Mouse (Mus musculus) neural tube, embryonic 13.5 days (tissue): Measurements from ENCODE around the gene Odf3l2. TPM values are rescaled to one million over a fixed set of nuclear protein-coding genes. Genes with fewer than 3 reads are reported as not detected.

Source experiments
- ATAC-seq: fragments of 200-750 bp; cut with Nextera tagmentation; 2 replicates; pipeline ENCODE4 v1.8.0; 2017; ENCODE audit warnings: low read depth, mild to moderate bottlenecking, moderate TSS enrichment, moderate library complexity
- H3K27ac ChIP-seq: fragments of 300-500 bp; sonication (generic); replicated peaks from 2 replicates; pipeline ENCODE4 v1.5.1; 2015; ENCODE audit warnings: moderate library complexity, mild to moderate bottlenecking, inconsistent platforms
- H3K27me3 ChIP-seq: fragments of 300-500 bp; sonication (generic); 2 replicates; pipeline ENCODE4 v1.6.1; 2015; ENCODE audit warnings: mild to moderate bottlenecking, inconsistent platforms
- H3K36me3 ChIP-seq: fragments of 300-500 bp; sonication (generic); 2 replicates; pipeline ENCODE4 v1.6.1; 2015; ENCODE audit warnings: mild to moderate bottlenecking, inconsistent platforms
- H3K4me1 ChIP-seq: fragments of 300-500 bp; sonication (generic); replicated peaks from 2 replicates; pipeline ENCODE4 v1.6.1; 2015; ENCODE audit warnings: inconsistent platforms
- H3K4me2 ChIP-seq: fragments of 300-500 bp; sonication (generic); 2 replicates; pipeline ENCODE4 v1.6.1; 2015; ENCODE audit warnings: inconsistent platforms, mild to moderate bottlenecking, moderate library complexity
- H3K4me3 ChIP-seq: fragments of 300-500 bp; sonication (generic); 2 replicates; pipeline ENCODE4 v1.5.1; 2015; ENCODE audit warnings: mild to moderate bottlenecking, inconsistent platforms
- H3K9ac ChIP-seq: fragments of 300-500 bp; sonication (generic); 2 replicates; pipeline ENCODE4 v1.6.1; 2015; ENCODE audit warnings: moderate library complexity, mild to moderate bottlenecking, inconsistent platforms
- H3K9me3 ChIP-seq: fragments of 300-500 bp; sonication (generic); 2 replicates; pipeline ENCODE4 v1.6.1; 2016; ENCODE audit warnings: inconsistent platforms
- WGBS: fragments of 180-500 bp; shearing (Covaris S2); methylation state at CpG from one replicate; pipeline ENCODE4 v1.1.7; 2015; 5-methylcytosine and 5-hydroxymethylcytosine counted together
- polyA plus RNA-seq: library from polyadenylated mRNA; unstranded; fragments of >200 nt; fragmentation: Nextera tagmentation; extraction: Ambion mirVana; gene quantifications from 2 replicates; pipeline ENCODE4 v1.2.1, GENCODE M21; 2015

Odf3l2 gene
- polyA plus RNA-seq, 1 experiment from 2014 or later: not detected

DNA sequence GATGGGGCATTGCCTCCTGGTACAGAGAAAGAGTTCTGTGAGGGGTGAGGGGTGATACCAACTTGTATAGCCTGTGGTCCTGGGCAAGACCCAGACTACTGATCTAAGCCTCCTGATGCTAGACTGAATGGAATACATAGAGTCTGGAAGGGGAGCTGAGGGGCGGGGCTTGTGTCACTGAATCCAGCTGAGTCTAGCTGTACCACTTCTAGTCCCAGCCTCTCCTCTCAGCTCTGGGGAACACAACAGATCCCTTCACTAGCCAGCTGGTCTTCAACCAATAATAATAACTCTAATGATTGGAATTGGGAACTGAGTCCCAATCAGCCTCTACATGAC, 31.3 kb downstream of the Odf3l2 start:
- ATAC-seq: no peak; the same call in 1 of the 2 replicates
- H3K4me3 ChIP-seq: peak overlapping the region; percentile 58
- peaks cover 25% of the 10 kb centered on the region for H3K4me1 ChIP-seq
- H3K36me3 ChIP-seq: peaks cover 8% of the 10 kb centered on the region; the same call in 1 of the 2 replicates
- no peak overlapping the region for H3K9ac ChIP-seq
- WGBS: 63% methylated on average over 1 of the region's 1 CpGs
- H3K27me3 ChIP-seq: peaks cover 33% of the 10 kb centered on the region
- no peaks in the 10 kb centered on the region for H3K9me3 ChIP-seq
- no peak overlapping the region for H3K27ac ChIP-seq
- H3K4me2 ChIP-seq: peak overlapping the region; percentile 93

- 1% methylated on average over 58 of the region's 60 CpGs for WGBS
- peak within 1 kb of the TSS; percentile 93 for H3K4me2 ChIP-seq
- peak; percentile 91 for ATAC-seq
- peaks cover 4% of the 10 kb centered on the region; the same call in 1 of the 2 replicates for H3K36me3 ChIP-seq
- H3K27ac ChIP-seq: no peak within 1 kb of the TSS
- peaks cover 33% of the 10 kb centered on the region for H3K27me3 ChIP-seq
- peaks cover 25% of the 10 kb centered on the region for H3K4me1 ChIP-seq
- no peaks in the 10 kb centered on the region for H3K9me3 ChIP-seq
- H3K4me3 ChIP-seq: peak within 1 kb of the TSS; percentile 58
- peak within 1 kb of the TSS; percentile 75 for H3K9ac ChIP-seq
These were observed 31.8 kb downstream of the Odf3l2 start, which contains the start of gene C2cd4c for GRCm38 (mm10) chr10:79613578-79614304. Gene C2cd4c, minus strand, starts transcription at chr10:79614025.

GRCm38 (mm10) chr10:79612192-79613135, 33.1 kb downstream of the Odf3l2 start:
- Histone ChIP-seq H3K4me1 (peaks cover 25% of the 10 kb centered on the region), H3K9me3 (no peaks in the 10 kb centered on the region), H3K9ac (peak overlapping the region; percentile 57), H3K36me3 (no peaks in the 10 kb centered on the region), H3K4me3 (peak overlapping the region; percentile 58), H3K4me2 (peak overlapping the region; percentile 93), H3K27ac (no peak overlapping the region), H3K27me3 (peaks cover 33% of the 10 kb centered on the region)
- WGBS: 10% methylated on average over 51 of the region's 51 CpGs
- ATAC-seq: peak; percentile 25; the same call in 1 of the 2 replicates

GRCm38 (mm10) chr10:79611296-79611695, 34.2 kb downstream of the Odf3l2 start:
- Histone ChIP-seq H3K27ac (no peak overlapping the region), H3K27me3 (peaks cover 33% of the 10 kb centered on the region), H3K9me3 (no peaks in the 10 kb centered on the region), H3K4me1 (peaks cover 25% of the 10 kb centered on the region), H3K9ac (no peak overlapping the region), H3K4me3 (no peak overlapping the region), H3K36me3 (no peaks in the 10 kb centered on the region), H3K4me2 (no peak overlapping the region)
- ATAC-seq: no peak
- WGBS: 27% methylated on average over 5 of the region's 5 CpGs

DNA sequence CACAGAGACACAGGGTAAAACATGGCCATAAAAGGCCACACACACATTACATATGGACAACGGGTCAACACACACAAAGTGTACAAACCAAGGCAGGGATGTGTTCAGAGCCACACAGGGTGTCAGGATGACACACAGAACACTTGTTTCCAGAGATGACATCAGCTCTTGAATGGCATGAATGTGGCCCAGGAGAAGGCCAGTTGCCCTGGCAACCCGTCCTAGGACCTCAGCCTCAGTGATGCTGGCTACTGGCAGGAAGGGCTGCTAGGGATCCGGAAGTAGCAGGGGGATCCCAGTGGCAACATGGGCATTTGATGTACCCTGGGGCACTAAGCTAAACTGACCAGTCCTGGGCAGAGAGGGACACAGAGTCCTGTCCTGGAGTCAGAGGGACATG, 36.3 kb downstream of the Odf3l2 start:
- ATAC-seq: no peak
- no peak overlapping the region for H3K9ac ChIP-seq
- no peaks in the 10 kb centered on the region for H3K9me3 ChIP-seq
- no peak overlapping the region for H3K27ac ChIP-seq
- no peaks in the 10 kb centered on the region for H3K36me3 ChIP-seq
- peaks cover 25% of the 10 kb centered on the region for H3K4me1 ChIP-seq
- peaks cover 33% of the 10 kb centered on the region for H3K27me3 ChIP-seq
- 87% methylated on average over 3 of the region's 3 CpGs for WGBS
- H3K4me3 ChIP-seq: no peak overlapping the region
- H3K4me2 ChIP-seq: no peak overlapping the region

GRCm38 (mm10) chr10:79607892-79608291, 37.6 kb downstream of the Odf3l2 start:
- WGBS: 43% methylated on average over 2 of the region's 2 CpGs
- no peaks in the 10 kb centered on the region for H3K36me3 ChIP-seq
- peaks cover 24% of the 10 kb centered on the region for H3K27me3 ChIP-seq
- H3K4me2 ChIP-seq: no peak overlapping the region
- H3K4me3 ChIP-seq: no peak overlapping the region
- H3K27ac ChIP-seq: no peak overlapping the region
- H3K9me3 ChIP-seq: no peaks in the 10 kb centered on the region
- ATAC-seq: no peak
- H3K9ac ChIP-seq: no peak overlapping the region
- H3K4me1 ChIP-seq: peaks cover 13% of the 10 kb centered on the region

DNA sequence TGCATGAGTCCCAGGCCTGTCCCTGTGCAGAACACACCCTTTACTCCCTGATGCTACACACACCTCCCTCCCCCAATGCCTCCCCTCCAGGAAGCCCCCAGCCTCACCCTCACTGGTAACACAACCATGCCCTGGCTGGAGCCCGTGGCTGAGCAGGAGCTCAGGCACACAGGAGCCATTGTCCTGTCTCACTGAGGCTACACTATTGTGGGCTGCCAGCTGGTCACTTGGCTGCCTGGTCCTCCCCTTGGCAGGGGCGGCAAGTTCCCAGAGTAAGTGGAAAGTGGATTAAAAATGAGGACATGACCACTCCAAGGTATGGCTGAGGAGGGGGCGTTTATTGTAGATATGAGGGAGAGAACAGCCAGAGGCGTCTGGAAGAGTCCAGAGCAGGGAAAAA, 39.0 kb downstream of the Odf3l2 start:
- no peak overlapping the region for H3K4me3 ChIP-seq
- H3K4me1 ChIP-seq: no peaks in the 10 kb centered on the region
- no peak overlapping the region for H3K4me2 ChIP-seq
- H3K27me3 ChIP-seq: peaks cover 11% of the 10 kb centered on the region
- no peaks in the 10 kb centered on the region for H3K9me3 ChIP-seq
- ATAC-seq: no peak
- H3K27ac ChIP-seq: no peak overlapping the region
- no peak overlapping the region for H3K9ac ChIP-seq
- H3K36me3 ChIP-seq: no peaks in the 10 kb centered on the region
- 75% methylated on average over 4 of the region's 4 CpGs for WGBS

GRCm38 (mm10) chr10:79597936-79598230, 47.7 kb downstream of the Odf3l2 start:
- Histone ChIP-seq H3K9ac (no peak overlapping the region), H3K4me3 (no peak overlapping the region), H3K9me3 (no peaks in the 10 kb centered on the region), H3K4me2 (no peak overlapping the region), H3K36me3 (no peaks in the 10 kb centered on the region), H3K4me1 (no peaks in the 10 kb centered on the region), H3K27ac (no peak overlapping the region), H3K27me3 (peaks cover 15% of the 10 kb centered on the region)
- no peak for ATAC-seq
- WGBS: 70% methylated on average over 4 of the region's 4 CpGs

DNA sequence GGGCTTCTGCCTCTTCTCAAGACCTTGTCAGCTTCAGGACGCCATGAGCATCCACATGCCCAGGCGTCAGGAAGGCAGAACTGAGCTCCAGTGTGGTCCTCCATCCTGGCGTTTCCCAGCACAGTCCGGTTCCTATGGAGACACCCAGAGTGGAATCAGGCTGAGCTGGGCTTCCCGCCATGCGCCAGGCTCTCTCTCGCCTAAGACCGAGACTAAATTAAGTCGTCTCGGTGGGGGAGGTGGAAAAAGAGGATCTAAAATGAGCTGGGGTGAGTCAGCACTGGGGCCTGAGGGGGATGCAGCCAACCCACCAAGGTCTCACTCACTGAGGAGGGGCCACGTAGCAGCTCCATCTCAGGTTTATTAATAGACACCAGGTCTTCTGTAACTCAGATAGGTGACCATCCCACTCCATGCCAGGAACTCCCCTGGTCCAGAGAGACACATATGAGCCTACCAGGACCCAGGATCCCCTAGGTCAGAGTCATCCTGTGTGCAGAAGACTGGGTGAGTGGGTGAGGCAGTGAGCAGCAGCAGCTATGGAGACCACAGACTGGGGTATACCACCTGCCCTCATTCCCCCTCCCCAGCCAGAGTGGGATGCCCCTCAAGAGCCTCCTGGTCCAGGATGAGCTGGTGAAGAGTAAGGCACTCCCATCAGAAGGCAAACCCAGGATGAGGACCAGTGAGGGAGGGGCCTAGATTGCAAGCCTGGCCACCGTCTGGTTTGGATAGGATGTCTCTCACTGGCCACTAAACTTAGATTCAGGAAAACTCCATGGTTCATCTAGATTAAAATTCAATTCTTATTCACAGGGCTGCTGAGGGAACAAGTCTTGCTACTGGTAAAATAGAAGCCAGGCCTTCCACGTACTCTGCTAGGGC, 48.2 kb downstream of the Odf3l2 start:
- no peak for ATAC-seq
- WGBS: 41% methylated on average over 13 of the region's 13 CpGs
- H3K36me3 ChIP-seq: no peaks in the 10 kb centered on the region
- no peaks in the 10 kb centered on the region for H3K9me3 ChIP-seq
- no peak overlapping the region for H3K9ac ChIP-seq
- no peak overlapping the region for H3K4me3 ChIP-seq
- H3K4me1 ChIP-seq: no peaks in the 10 kb centered on the region
- H3K27me3 ChIP-seq: peaks cover 15% of the 10 kb centered on the region
- no peak overlapping the region for H3K27ac ChIP-seq
- H3K4me2 ChIP-seq: no peak overlapping the region

- ATAC-seq: 0 out of 2 replicates have a peak, but pooled peaks have one; percentile 40
- H3K4me2 ChIP-seq: no peak overlapping the region
- no peaks in the 10 kb centered on the region for H3K36me3 ChIP-seq
- no peak overlapping the region for H3K4me3 ChIP-seq
- no peak overlapping the region for H3K27ac ChIP-seq
- no peaks in the 10 kb centered on the region for H3K4me1 ChIP-seq
- WGBS: 59% methylated on average over 8 of the region's 8 CpGs
- no peaks in the 10 kb centered on the region for H3K9me3 ChIP-seq
- no peak overlapping the region for H3K9ac ChIP-seq
- peaks cover 15% of the 10 kb centered on the region for H3K27me3 ChIP-seq
These were observed 50.0 kb downstream of the Odf3l2 start for GRCm38 (mm10) chr10:79595590-79595929.

DNA sequence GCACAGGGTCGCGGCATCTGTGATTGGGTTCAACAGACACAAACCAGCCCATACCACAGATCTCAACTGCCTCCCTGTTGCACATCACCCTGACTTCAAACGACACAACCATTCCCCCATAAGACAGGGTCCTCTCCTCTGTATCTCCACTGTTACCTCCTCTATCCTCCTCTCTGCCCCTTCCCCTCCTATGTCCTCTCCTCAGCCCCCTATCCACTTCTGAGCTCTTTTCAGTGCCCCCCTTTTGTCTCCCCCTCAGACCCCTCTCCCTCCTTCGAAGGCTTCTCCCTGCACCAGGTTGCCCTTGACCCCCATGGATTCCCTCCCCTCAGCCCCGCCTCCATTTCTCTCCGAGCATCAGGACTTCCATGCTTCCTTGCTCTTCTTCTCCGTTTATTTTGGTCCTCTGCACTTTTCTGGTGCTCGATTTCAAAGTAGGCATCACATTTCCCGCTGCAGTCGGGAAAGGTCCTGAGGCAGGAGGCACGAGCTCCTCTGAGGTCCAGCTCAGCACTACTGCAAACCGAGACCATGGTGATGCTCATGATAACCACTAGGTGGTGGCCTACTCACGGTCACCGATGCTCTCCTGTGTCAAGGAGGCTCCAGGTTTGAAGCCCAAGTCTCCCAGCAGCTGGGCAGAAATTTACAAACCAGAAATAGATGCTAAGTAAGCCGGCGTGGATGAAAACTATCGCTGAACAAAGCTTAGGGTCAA, 50.5 kb downstream of the Odf3l2 start:
- H3K4me2 ChIP-seq: no peak overlapping the region
- no peak overlapping the region for H3K4me3 ChIP-seq

More for the DNA sequence above, 50.5 kb downstream of the Odf3l2 start:
- no peak overlapping the region for H3K27ac ChIP-seq
- H3K36me3 ChIP-seq: no peaks in the 10 kb centered on the region
- no peaks in the 10 kb centered on the region for H3K4me1 ChIP-seq
- peaks cover 15% of the 10 kb centered on the region for H3K27me3 ChIP-seq
- no peak overlapping the region for H3K9ac ChIP-seq
- 19% methylated on average over 17 of the region's 17 CpGs for WGBS
- H3K9me3 ChIP-seq: no peaks in the 10 kb centered on the region
- peak; percentile 91 for ATAC-seq
